Mouse (Mus musculus) liver, embryonic 14.5 days (tissue): ENCODE results near the gene Nr1h2. TPM values are rescaled to one million over a fixed set of nuclear protein-coding genes. Genes with fewer than 3 reads are reported as not detected.

Experiments used
- ATAC-seq: fragments of 200-750 bp; cut with Nextera tagmentation; 2 replicates; pipeline ENCODE4 v1.8.0; 2017; ENCODE audit warnings: moderate number of reproducible peaks, mild to moderate bottlenecking, moderate library complexity; ENCODE audit not compliant: insufficient read depth
- DNase-seq, 3 experiments: peaks; one replicate each; pipeline ENCODE4 v3.0.0-alpha.2; 2012 to 2013; ENCODE audit warnings: low read depth in 3 of 3, low spot score in 3 of 3
- H3K27ac ChIP-seq: fragments of 300-500 bp; sonication (generic); 2 replicates; pipeline ENCODE4 v1.5.1; 2014; ENCODE audit warnings: moderate library complexity, mild to moderate bottlenecking, control low read depth, inconsistent platforms
- H3K27me3 ChIP-seq: fragments of 300-500 bp; sonication (generic); 2 replicates; pipeline ENCODE4 v1.6.1; 2014; ENCODE audit warnings: mild to moderate bottlenecking, low read length, moderate library complexity; ENCODE audit not compliant: control insufficient read depth, insufficient read depth
- H3K36me3 ChIP-seq: fragments of 300-500 bp; sonication (generic); replicated peaks from 2 replicates; pipeline ENCODE4 v1.6.1; 2014; ENCODE audit warnings: low read depth; ENCODE audit not compliant: control insufficient read depth, insufficient read depth
- H3K4me1 ChIP-seq, 2 experiments: fragments of 200-500 bp in 1 of 2; fragments of 300-500 bp in 1 of 2; sonication (generic) in 1 of 2; replicated peaks; 2 replicates each; pipeline ENCODE4 v1.6.1; 2012 to 2014; ENCODE audit warnings: antibody characterized with exemption in 1 of 2, inconsistent platforms in 1 of 2, low read length in 1 of 2; ENCODE audit not compliant: control insufficient read depth in 2 of 2, insufficient read depth in 2 of 2
- H3K4me2 ChIP-seq: fragments of 300-500 bp; sonication (generic); 2 replicates; pipeline ENCODE4 v1.6.1; 2014; ENCODE audit warnings: low read depth, mild to moderate bottlenecking, control low read depth, moderate library complexity
- H3K4me3 ChIP-seq, 2 experiments: fragments of 200-500 bp in 1 of 2; fragments of 300-500 bp in 1 of 2; sonication (generic) in 1 of 2; 2 replicates each; pipeline ENCODE4 v1.5.1; 2012 to 2014; ENCODE audit warnings: low read depth in 2 of 2, low read length in 2 of 2, mild to moderate bottlenecking in 2 of 2, control low read depth in 1 of 2, inconsistent platforms in 1 of 2, moderate library complexity in 1 of 2; ENCODE audit not compliant: insufficient read depth in 1 of 2
- H3K9ac ChIP-seq: fragments of 300-500 bp; sonication (generic); replicated peaks from 2 replicates; pipeline ENCODE4 v1.6.1; 2014; ENCODE audit warnings: mild to moderate bottlenecking, control low read depth, moderate library complexity
- H3K9me3 ChIP-seq: fragments of 300-500 bp; sonication (generic); 2 replicates; pipeline ENCODE4 v1.6.1; 2016; ENCODE audit warnings: low read length, mixed read lengths; ENCODE audit not compliant: control insufficient read depth
- CTCF ChIP-seq: IDR thresholded peaks from 2 replicates; pipeline ENCODE4 v1.5.1; 2016; ENCODE audit warnings: antibody characterized with exemption, low read depth, control low read depth
- EP300 ChIP-seq: IDR thresholded peaks from 2 replicates; pipeline ENCODE4 v1.6.1; 2016; ENCODE audit warnings: antibody characterized with exemption, low read depth
- WGBS: fragments of 180-500 bp; shearing (Covaris S2); extraction: QIAGEN DNeasy Blood & Tissue Kit; methylation state at CpG from one replicate; pipeline ENCODE4 v1.1.7; 2014; ENCODE audit not compliant: insufficient replicate concordance; 5-methylcytosine and 5-hydroxymethylcytosine counted together
- polyA plus RNA-seq, 2 experiments: library from polyadenylated mRNA; depleted of rRNA in 1 of 2; stranded (reverse) in 1 of 2; unstranded in 1 of 2; fragments of >200 nt; fragmentation: Nextera tagmentation in 1 of 2; extraction: Ambion mirVana in 1 of 2; gene quantifications; 2 replicates each; pipeline versions ENCODE4 v1.2.1 to v1.2.3; 2012 to 2014

Nr1h2 gene
- polyA plus RNA-seq, 2 experiments: 30.8 to 38.1 TPM

- Histone ChIP-seq H3K27me3 (no peaks in the 10 kb centered on the region), H3K9me3 (no peaks in the 10 kb centered on the region), H3K9ac (peak within 1 kb of the TSS; percentile 88), H3K36me3 (peaks cover 22% of the 10 kb centered on the region), H3K4me1 (peaks cover 14 to 18% of the 10 kb centered on the region in 2 experiments), H3K4me2 (peak within 1 kb of the TSS; percentile 99), H3K4me3 (peak within 1 kb of the TSS; percentile 77 to 88), H3K27ac (peak within 1 kb of the TSS; percentile 85)
- under 1% methylated on average over 43 of the region's 43 CpGs for WGBS
- peak; percentile 99 to 100 (median 99) for DNase-seq
- peak; percentile 94 for ATAC-seq
- TF ChIP-seq CTCF (peak; percentile 99), EP300 (0 out of 2 replicates have a peak, but pooled peaks have one; percentile 27)
Observed at GRCm38 (mm10) chr7:44548497-44549087, 5.2 kb downstream of the Nr1h2 start, which contains the start of gene Pold1. TSS of gene Pold1 (minus strand) at chr7:44548849.

- H3K9ac ChIP-seq: peak overlapping the region; percentile 88
Observed at GRCm38 (mm10) chr7:44547725-44548124, 6.0 kb downstream of the Nr1h2 start.

GRCm38 (mm10) chr7:44547041-44547440 is 6.7 kb downstream of the Nr1h2 start:
- DNase-seq (no peak), ATAC-seq (no peak)
- H3K4me3 ChIP-seq: peak overlapping the region; percentile 77 to 88
- no peaks in the 10 kb centered on the region for H3K9me3 ChIP-seq
- peak overlapping the region; percentile 85; the same call in 1 of the 2 replicates for H3K27ac ChIP-seq
- TF ChIP-seq CTCF: no peak
- TF ChIP-seq EP300: no peak
- H3K9ac ChIP-seq: peak overlapping the region; percentile 88
- H3K36me3 ChIP-seq: peaks cover 32% of the 10 kb centered on the region
- peaks cover 7 to 10% of the 10 kb centered on the region in 2 experiments for H3K4me1 ChIP-seq
- peak overlapping the region; percentile 99 for H3K4me2 ChIP-seq
- H3K27me3 ChIP-seq: no peaks in the 10 kb centered on the region
- WGBS: 92% methylated on average over 13 of the region's 13 CpGs

More at GRCm38 (mm10) chr7:44547725-44548124, 6.0 kb downstream of the Nr1h2 start:
- no peaks in the 10 kb centered on the region for H3K9me3 ChIP-seq
- no peak for ATAC-seq
- DNase-seq: no peak
- no peaks in the 10 kb centered on the region for H3K27me3 ChIP-seq
- peak overlapping the region; percentile 99 for H3K4me2 ChIP-seq
- peak overlapping the region; percentile 85 for H3K27ac ChIP-seq
- H3K36me3 ChIP-seq: peaks cover 26% of the 10 kb centered on the region
- peak overlapping the region; percentile 77 to 88 for H3K4me3 ChIP-seq
- WGBS: 24% methylated on average over 5 of the region's 5 CpGs
- H3K4me1 ChIP-seq: peaks cover 8 to 13% of the 10 kb centered on the region in 2 experiments
- TF ChIP-seq CTCF (no peak), EP300 (no peak)

GRCm38 (mm10) chr7:44546274-44546673 is 7.5 kb downstream of the Nr1h2 start:
- Histone ChIP-seq H3K4me2 (no peak overlapping the region), H3K36me3 (peaks cover 31% of the 10 kb centered on the region), H3K27ac (no peak overlapping the region), H3K4me1 (peaks cover 7 to 10% of the 10 kb centered on the region in 2 experiments), H3K9me3 (no peaks in the 10 kb centered on the region), H3K9ac (no peak overlapping the region), H3K27me3 (no peaks in the 10 kb centered on the region), H3K4me3 (no peak overlapping the region)
- DNase-seq: no peak
- ATAC-seq: no peak
- no peak for TF ChIP-seq CTCF
- no peak for TF ChIP-seq EP300
- 87% methylated on average over 3 of the region's 3 CpGs for WGBS

GRCm38 (mm10) chr7:44543071-44543470 is 10.7 kb downstream of the Nr1h2 start:
- Histone ChIP-seq H3K4me3 (no peak overlapping the region), H3K4me2 (no peak overlapping the region), H3K9me3 (no peaks in the 10 kb centered on the region), H3K27me3 (no peaks in the 10 kb centered on the region), H3K27ac (no peak overlapping the region), H3K4me1 (peaks cover 7 to 10% of the 10 kb centered on the region in 2 experiments), H3K9ac (no peak overlapping the region), H3K36me3 (peaks cover 44% of the 10 kb centered on the region)
- TF ChIP-seq CTCF: no peak
- DNase-seq (no peak), ATAC-seq (no peak)
- WGBS: 79% methylated on average over 12 of the region's 12 CpGs
